Mouse (Mus musculus): ENCODE results near the gene Gm21981.

GRCm38 (mm10) chr17:47669166-47669565 lies 25.1 kb downstream of the Gm21981 start:
- TF ChIP-seq CTCF (conservative IDR thresholded peaks at IDR 0.05; ENCODE audit: low read length) (no peak), POU5F1 (IDR thresholded peaks at IDR 0.05; ENCODE audit: borderline replicate concordance, low read length) (no peak), NANOG (IDR thresholded peaks at IDR 0.05; ENCODE audit: borderline replicate concordance, low read length) (no peak)

All from E14TG2a.4 (cell line).